Mouse (Mus musculus) c-Kit-positive CD71-negative TER-119-negative erythroid progenitor cells, embryonic 14.5 days (primary cell): ENCODE data around the gene Clec1a.
A peak's percentile ranks its signal among the peaks of the same experiment; 100 is the strongest.
"Not testable (repeated sequence)": the region's sequence is repeated elsewhere in the genome, so short reads cannot be mapped to it uniquely, and the experiment has no call there.

Experiments used
- DNase-seq: peaks from one replicate; pipeline ENCODE4 v3.0.0-alpha.2; 2013; ENCODE audit warnings: low read depth

Clec1a gene

DNA sequence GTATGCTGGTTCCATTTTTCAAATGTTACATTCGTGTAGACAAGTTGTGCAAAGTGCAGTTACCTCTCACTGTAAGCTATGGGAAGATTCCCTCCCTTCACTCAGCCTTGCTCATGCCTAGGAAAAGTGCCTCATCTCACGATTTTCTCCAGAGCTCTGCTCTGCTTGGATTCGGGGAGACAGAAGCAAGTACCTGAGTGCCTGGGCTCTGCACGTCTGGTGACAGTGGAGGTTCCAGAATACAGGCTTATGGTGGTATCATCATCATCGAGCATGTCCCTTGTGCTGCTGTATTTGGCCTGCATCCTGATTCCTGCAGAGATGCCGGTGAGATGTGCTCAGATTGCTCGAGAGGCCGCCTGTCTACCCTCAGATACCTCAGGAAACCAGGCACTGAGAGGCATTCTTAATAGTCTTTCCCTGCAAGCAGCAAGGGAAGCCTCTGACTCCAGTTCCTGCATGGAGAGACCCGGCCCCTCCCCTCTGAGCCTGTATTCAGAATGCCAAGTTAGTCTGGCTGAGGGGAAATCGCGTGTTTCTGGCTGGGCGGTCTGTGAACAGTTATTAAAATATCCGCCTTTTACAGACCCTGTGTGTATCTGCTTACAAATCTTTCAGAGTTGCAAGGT, at the start of gene Clec1a:
Gene Clec1a (minus strand): TSS at position 590 of the 629 bp plus-strand sequence.
- DNase-seq, result no peak

DNA sequence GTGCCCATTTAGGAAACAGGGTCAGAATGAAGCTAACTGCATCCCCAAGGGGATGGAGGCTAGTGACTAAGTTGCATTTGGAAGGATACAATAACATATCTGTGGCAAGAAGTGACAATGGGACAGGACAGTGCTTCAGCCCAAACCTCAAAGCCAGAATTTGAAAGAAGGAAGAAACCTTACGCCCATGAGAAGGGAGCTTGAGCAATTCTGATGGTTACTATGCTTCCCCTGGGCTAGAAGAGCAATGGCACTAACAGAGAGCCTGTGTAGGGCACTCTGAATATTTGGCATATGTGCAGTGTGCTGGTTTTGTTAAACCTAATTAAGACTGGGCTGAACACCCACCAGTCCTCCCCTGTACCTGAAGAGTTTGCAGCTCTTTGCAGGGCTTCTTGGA, 47.7 kb upstream of the Clec1a start:
- not testable (repeated sequence) for DNase-seq

DNA sequence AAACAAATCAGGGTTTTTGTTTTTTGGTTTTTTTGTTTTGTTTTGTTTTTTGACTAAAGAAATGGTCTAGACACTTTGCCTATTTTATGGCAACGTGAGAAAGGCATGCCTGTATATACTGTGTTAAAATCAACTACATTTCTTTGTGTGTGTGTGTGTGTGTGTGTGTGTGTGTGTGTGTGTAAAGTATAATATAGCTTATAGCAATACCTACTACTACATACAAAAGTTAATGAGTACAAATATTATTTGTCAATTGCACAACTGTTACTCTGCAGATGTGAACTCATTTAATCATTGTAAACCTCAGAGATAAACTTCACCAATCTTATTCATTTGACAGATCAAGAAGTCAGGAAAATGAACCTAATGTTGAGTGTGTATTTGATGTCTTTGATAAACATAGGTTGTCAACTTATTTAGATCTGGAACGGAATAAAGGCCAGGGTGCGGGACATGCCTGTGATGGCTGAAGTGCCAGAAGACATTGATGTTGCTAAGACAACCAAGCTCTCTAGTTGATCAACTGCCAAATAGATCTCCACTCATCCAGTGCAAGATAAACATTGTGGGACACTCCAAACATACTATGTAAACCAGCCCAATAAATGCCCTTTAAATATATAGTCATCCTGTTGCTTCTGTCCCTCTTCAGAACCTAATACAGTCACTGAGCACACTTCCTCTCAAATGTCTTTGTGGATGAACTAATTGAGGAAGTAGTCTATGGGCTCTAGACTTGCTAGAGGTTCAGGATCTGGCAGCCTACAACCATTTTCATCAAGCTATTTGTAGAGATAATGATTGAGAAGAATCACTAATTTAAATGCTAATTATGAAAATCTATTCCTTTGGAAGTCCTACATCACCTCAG, 45.8 kb upstream of the Clec1a start:
- no peak for DNase-seq

DNA sequence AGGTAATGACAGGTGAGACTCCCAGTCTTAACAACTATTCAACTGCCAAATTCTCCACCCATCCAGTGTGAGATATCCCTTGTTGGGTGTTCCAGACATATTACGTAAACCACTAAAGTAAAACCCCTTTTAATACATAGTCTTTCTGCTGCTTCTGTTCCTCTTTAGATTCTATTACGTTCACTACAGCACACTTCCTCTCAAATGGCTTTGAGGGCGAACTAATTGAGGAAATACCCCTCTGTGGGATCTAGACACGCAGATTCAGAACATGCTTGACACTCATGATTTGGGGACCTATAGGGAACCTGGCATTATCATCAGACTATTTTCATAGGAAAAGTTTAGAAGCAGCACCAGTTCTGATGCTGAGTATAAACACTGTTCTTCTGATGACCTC, 43.1 kb upstream of the Clec1a start:
- DNase-seq, result no peak

DNA sequence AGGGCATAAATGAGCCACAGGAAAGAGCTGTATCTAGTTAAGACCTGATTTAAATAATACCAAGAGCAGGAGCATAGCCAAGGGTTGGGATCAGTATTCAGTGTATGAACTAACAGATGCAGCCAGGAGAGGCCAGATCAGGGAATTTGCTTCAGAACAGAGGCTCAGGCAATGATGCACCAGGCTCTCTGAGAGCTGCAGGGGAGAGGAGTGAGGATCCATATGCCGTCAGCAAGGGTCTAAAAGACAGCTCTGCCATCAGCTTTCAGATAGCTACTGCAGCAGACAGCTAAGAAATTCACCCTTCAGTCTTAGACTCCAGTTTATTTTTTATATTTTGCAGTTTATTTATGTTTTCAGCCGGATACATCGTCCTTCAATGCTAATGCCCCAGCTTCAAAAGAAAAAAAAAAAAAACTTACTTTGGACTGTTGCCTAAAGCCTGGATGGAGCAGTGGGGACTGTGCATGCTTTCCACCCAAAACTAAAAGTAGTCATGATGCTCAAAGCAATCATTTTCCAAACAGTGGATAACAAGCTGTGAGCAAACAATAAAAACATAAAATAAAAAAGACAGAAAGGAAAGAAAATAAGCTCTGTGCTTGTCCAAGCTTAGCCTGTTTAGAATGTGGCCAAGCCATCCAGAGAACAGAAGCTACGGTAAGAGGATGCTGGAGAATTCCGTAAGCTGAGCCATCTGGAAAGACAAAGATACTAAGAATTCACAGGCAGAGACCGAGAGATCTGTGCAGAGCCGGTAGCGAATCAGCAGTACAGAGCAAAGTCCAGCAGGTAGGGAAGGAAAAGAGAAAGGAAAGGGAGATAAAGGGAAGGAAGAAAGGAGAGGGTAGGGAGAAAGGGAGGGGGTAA, 28.5 kb upstream of the Clec1a start:
- no peak for DNase-seq

DNA sequence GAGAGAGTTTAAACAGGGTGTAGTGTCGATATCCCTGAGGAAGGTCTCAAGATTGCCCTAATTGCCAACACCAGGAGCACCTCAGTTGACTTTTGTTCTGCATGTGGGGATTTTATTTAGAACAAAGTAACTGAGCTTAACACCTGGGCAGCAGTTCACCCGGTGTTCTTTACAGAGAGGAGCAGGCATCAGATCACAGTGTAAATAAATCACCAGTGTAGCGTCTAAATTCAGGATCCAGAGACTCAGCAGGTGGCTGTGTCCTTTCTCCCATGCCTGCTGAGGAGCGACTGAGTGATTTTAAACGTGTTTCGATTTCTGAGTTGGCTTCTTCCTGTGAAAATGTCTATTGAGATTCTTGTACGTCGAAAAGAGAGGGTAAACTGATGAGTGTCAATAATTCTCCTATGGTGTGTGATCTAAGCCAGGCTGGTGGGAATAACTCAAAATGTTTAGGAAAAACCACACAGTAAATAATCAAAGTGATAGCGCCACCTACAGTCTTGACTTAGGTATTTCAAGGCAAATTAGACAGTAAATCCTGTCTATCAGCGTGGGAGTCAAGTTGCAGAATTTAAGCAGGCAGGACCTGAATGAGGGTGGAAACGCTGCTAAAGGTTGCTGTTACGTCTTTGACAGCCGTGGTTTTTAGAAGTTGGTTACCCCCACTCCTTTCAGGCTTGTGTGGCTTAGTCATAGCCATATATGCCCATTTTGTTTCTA, 24.8 kb upstream of the Clec1a start:
- peak; percentile 22 for DNase-seq

DNA sequence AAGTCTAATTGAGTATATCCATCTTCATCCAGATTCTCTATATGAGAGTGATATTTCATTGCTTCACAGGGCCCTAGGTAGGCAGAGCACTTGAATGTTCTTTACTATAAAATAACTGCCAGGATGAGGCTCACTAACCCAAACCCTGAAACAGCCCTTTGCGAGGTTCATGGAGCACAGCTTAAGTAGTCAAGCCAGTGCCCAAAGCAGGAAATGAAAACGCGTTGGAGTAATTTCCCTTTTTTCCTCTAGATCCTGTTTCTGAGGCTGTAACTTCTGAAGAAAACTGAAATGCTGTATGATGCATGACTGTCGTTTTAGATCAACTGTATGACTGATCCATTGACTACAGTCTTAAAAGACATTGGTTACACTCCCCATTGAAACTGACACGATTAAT, 20.8 kb upstream of the Clec1a start:
- peak; percentile 17 for DNase-seq

DNA sequence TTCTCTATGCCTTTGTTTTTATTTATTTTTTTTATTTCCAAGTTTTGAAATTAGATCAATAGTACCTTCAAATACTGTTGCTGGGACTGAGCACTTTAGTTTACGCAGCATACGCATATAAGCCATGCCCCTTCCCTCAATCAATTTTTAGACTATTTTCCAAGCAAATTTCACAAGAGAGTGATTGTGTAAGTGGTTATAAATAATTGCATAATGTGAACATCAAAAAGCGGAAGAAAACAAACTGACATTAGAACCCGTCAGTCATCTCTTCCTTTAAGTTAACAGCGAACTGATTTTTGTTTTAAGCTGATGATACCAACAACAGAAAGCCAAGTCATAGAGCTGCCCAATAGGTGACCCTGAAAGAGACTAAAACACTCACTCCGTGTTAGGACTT, 19.6 kb upstream of the Clec1a start:
- DNase-seq, result no peak

DNA sequence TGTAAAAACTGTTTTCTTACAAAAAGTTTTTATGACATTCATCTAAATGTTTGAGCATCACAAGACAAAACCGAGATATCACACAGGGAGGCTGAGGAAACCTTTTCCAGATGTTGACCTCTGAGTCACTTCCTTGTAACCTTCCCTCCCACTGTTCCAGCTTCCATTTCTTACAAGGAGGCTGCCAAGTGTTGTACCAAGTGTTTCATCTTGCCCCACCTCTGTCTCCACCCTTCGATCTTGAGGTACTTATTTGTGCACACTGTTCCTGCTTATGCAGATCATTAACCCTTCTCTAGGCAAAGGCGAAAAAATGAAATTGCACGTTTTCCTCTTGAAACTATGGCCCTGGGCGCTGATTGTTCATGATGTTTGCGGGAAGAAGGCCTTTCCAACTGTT, 2.1 kb downstream of the Clec1a start:
- no peak for DNase-seq

DNA sequence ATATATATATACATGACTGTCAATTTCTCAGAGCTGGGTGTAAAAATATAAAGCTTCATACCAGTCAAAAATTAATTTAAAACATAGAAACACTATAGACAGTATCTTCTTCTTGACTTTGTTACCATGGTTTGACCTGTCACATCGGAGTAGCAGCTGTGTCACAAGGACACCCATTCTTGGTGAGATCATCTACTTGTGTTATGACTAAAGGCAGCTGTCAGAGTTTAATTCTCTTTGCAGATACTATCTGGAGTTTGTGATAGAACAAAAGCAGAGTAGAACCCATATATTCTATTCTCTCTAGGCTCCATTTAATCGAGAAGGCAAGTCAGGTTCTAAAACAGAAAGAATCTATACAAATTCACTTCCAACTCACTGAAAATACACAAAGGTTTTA, 13.8 kb downstream of the Clec1a start:
- DNase-seq, result no peak

DNA sequence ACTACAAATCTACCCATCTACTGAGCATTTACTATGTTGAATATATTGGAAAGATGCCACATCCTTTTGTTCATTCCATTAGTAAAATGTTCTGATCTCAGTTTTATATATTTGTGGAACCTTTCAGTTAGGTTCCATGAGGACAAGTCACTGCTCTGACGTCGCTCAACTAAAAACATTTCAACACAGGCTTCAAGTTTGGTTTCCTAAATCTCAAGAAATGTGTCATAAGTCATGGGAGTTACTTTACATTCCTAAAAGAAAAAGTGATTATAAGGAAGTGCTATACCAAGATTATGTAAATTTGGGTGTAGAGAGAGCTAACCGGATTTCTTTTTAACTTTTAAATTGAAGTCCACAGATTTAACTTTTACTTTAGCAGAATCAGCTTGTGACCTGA, 15.8 kb downstream of the Clec1a start:
- no peak for DNase-seq

DNA sequence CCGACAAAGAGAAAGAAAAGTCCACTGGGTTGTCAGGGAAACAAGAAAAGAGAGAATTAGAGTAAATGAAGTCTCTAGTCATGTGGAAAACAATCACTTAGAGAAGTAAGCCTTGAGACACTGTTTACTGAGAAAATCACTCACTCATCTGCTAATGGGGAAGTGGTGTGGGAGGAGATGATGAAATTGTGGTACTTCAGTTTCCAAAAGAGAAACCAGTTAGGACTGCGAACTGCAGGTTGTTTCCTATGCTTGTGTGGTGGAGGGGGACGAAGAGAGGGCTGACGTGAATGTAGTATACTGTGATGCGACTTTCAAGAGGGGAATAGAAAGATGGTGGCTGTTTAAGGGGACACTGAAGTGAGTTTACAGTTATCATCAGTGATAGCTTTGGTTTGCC, 17.6 kb downstream of the Clec1a start:
- DNase-seq, result peak; percentile 49

DNA sequence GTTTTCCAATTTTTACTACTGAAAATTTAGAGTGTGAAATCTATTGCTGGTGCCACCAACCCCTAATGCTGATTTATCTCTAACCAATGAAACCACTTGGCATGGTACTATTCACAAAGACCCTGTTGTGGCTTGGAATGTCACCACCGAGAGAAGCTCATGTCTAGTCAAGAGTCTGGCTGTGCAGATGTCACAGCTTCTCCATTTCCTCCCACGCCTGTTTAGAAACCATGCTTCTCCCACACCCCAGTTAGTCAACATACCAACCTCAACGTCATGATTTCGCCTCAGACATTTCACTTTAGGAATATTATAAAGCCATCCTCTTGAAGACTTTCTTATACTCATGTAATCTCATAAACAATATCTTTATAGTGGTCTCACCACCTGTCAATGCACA, 24.5 kb downstream of the Clec1a start:
- DNase-seq, result no peak

DNA sequence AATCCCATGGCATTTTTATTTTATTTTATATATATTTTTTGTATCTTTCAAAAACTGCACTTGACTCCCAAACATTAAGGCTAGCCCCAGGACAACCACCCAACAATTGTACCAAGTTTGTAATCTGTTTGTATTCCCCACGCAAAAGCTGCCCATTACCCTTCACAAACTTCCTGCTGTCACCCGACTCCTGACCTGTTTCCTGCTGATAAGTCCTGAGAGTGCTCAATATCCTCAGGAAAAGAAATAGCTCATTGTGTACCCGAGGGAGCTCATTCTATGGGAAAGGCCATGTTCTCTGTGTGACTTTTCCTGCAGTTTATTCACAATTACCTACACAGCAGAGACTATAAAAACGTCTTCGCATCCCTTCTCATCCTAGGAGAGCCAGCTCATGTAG, 26.0 kb downstream of the Clec1a start:
- DNase-seq, result no peak

DNA sequence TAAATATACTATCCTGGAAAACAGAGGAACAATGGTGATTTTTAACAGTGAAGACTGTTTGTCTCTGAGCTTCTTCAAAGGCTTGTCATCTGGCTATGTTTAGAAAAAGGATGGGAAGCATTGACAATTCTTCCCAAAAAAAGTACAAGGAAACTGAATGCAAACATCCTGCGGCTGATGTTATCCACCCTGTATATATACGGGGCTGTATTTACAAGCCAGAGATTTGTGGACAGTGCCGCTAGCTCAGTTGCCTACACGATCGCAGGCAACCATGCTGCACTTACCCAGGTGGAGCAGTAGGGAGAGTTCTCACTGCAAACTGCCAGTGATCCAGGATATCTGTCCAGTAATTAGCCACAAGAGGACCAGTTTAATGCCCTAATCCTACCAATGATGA, 26.6 kb downstream of the Clec1a start:
- no peak for DNase-seq

DNA sequence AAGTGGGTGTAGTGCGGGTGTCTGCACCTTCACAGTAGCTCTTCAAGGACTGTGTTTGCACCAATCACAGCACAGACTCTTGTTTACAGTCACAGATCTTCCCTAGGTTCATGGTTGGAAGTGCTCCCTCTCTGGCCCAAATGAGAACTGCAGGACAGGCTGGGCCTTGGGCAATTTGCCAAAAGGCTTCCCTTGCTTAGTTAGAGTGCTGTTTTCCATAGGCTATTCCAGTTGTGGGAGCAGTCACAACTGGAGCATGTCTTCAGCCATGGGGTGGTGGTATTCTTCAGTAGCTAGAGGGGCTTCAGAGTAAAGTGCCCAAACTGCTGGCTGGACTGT, 28.1 kb downstream of the Clec1a start:
- DNase-seq, result peak; percentile 58

DNA sequence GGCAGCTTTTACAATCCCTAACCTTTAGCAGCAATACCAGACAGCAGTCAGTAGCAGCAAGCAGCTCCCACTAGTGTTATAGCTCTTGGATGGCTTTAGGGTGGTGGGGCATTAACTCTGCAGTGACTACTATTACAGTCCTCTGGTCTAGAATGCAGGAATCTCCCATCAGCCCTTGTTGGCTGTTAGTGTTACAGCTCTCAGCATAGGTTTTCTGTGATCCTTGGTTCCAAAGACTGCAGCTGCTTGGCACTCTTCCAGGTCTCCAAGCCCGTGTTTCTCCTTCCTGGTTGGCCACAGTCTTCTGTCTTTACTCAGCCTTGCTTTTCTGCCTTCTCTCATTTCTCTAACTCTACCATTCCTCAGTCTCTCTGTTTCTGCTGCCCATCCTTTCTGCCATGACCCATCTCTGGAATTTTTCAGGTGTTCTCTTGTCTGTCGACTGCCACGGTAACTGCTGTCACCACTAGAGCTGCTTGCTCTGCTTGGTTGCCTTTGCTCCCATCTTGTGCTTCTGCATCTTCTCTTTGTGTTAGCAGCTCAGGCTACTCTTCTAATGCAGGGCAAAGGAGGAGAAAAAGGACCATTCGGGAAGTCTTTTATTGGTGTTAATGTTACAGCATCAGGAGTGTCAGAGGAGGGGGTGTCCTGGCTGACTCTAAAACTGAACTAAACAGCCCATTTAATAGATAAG, 28.6 kb downstream of the Clec1a start:
- no peak for DNase-seq

DNA sequence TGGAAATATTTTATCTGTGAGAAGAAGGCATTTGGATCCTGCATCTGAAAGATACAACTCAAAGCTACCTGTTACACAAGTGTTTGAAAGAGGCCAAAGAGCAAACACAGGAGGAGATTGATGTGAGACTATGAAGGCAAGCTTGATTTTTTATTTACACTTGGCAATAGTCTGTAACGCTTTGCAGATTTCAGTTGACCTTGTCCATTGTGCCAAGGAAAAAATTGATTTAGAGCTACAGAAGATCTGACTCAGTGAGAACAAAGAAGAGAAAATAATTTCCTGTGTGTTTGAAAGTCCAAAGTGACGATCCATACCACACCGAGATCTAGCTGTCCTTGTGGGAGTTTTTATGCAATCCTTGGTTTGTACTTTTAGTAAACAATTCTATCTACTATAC, 29.5 kb downstream of the Clec1a start:
- no peak for DNase-seq

DNA sequence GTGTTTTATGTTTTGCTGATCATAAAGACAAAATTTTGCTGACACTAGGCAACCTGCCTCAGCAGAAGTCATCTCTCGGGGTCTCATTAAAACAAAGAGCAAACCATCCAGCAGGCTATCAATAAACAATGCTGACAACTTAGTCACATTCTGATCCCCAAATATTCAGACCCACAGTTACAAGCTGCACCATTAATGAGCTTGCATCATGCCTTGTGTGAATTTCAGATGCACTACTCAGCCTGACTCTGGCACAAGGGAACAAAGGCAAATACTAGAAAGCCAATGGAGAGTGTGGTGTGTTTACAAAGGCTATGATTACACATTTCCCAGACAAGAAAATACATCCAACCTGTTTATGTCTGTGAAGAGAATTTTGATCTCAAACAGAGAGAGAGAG, 37.6 kb downstream of the Clec1a start:
- no peak for DNase-seq

DNA sequence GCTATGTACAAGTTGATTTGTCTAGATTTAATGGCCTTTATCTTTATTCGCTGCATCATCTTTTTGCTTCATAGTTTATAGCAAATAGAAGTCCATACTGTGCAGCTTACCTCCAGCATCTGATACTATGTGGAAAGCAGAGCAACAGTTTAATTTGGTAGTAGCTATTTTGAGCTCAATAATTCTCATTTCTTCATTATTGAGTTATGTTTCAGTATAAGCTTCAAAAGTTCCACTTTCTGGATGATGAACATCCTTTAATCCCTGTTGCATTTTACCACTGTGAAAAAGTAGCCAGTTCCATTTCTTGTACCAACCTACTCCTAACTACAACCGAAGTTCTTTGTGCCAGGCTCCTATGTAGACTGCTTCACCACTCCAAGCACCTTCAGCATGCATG, 43.2 kb downstream of the Clec1a start, which contains the start of gene Clec9a:
Gene Clec9a (plus strand): TSS at position 301 of the 400 bp plus-strand sequence.
- DNase-seq, result no peak

DNA sequence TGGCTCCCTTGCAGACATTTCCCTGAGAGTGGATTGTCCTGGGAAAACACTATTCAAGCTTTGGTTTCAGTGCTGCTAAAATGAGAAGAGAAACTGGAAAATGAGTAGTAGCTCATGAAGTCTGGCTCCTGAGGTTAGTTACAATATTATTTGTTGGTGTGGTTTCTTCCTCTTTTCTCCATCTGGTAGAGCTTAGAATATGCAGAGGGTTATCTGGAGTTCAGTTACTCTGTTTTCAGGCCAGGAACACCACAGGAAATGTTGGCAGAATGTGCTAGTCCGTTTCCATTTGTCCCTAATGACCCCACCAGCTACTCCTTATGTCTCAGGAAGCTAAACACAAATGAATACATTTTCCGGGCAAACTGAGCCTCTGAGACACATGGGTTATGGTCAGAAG, 44.5 kb downstream of the Clec1a start:
- DNase-seq, result no peak

DNA sequence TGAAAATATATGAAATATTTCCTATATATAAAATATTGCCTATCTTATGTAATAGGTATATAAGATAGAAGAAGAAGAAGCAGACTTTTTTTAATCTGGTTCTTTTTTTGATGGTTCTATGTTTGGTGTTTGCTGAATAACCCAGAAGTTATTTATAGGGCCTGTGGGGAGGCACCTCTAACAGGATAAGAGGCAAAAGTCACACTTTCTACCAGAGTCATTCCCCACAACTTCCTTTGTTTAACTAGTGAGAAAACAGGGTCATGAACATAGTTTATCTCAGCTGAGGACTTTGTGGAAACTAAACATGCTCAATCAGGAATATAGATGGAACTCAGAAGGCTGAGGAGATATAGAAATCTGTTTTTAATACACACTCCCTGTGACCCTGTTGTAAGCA, 45.8 kb downstream of the Clec1a start:
- no peak for DNase-seq
